Mouse (Mus musculus) forebrain, embryonic 11.5 days (tissue): ENCODE results near the gene Capns1. TPM values are rescaled to one million over a fixed set of nuclear protein-coding genes. Genes with fewer than 3 reads are reported as not detected.
A peak's percentile ranks its signal among the peaks of the same experiment; 100 is the strongest.
"Not testable (repeated sequence)": the region's sequence is repeated elsewhere in the genome, so short reads cannot be mapped to it uniquely, and the experiment has no call there.

Experiments
- ATAC-seq: fragments of 200-750 bp; cut with Nextera tagmentation; replicated peaks from 2 replicates; pipeline ENCODE4 v1.8.0; 2017; ENCODE audit warnings: moderate TSS enrichment; ENCODE audit not compliant: low FRiP score
- DNase-seq: peaks from one replicate; pipeline ENCODE4 v3.0.0-alpha.2; 2017; ENCODE audit warnings: low spot score
- H3K27ac ChIP-seq: fragments of 300-500 bp; sonication (generic); 2 replicates; pipeline ENCODE4 v1.5.1; 2014; ENCODE audit warnings: low read depth, low read length
- H3K27me3 ChIP-seq: fragments of 300-500 bp; sonication (generic); 2 replicates; pipeline ENCODE4 v1.6.1; 2014; ENCODE audit warnings: mild to moderate bottlenecking, low read length, mixed read lengths; ENCODE audit not compliant: control insufficient read depth, insufficient read depth
- H3K36me3 ChIP-seq: fragments of 300-500 bp; sonication (generic); 2 replicates; pipeline ENCODE4 v1.6.1; 2014; ENCODE audit warnings: mild to moderate bottlenecking, low read length, moderate library complexity, mixed read lengths; ENCODE audit not compliant: control insufficient read depth, insufficient read depth
- H3K4me1 ChIP-seq: fragments of 300-500 bp; sonication (generic); replicated peaks from 2 replicates; pipeline ENCODE4 v1.6.1; 2014; ENCODE audit warnings: low read length, mixed read lengths; ENCODE audit not compliant: control insufficient read depth, insufficient read depth
- H3K4me2 ChIP-seq: fragments of 300-500 bp; sonication (generic); 2 replicates; pipeline ENCODE4 v1.6.1; 2014; ENCODE audit warnings: low read depth, mild to moderate bottlenecking, low read length, moderate library complexity, mixed read lengths; ENCODE audit not compliant: severe bottlenecking
- H3K4me3 ChIP-seq: fragments of 300-500 bp; sonication (generic); 2 replicates; pipeline ENCODE4 v1.5.1; 2014; ENCODE audit warnings: low read depth, low read length
- H3K9ac ChIP-seq: fragments of 300-500 bp; sonication (generic); 2 replicates; pipeline ENCODE4 v1.6.1; 2014; ENCODE audit warnings: low read length
- H3K9me3 ChIP-seq: fragments of 300-500 bp; sonication (generic); 2 replicates; pipeline ENCODE4 v1.6.1; 2016; ENCODE audit warnings: low read length, mixed read lengths; ENCODE audit not compliant: control insufficient read depth
- WGBS: fragments of 180-500 bp; shearing (Covaris S2); extraction: QIAGEN DNeasy Blood & Tissue Kit; methylation state at CpG from one replicate; pipeline ENCODE4 v1.1.7; 2014; 5-methylcytosine and 5-hydroxymethylcytosine counted together
- polyA plus RNA-seq: library from polyadenylated mRNA; unstranded; fragments of >200 nt; fragmentation: Nextera tagmentation; extraction: Ambion mirVana; gene quantifications from 2 replicates; pipeline ENCODE4 v1.2.1, GENCODE M21; 2014

The Capns1 gene
- polyA plus RNA-seq: 39.7 and 47.7 TPM in 2 replicates

DNA sequence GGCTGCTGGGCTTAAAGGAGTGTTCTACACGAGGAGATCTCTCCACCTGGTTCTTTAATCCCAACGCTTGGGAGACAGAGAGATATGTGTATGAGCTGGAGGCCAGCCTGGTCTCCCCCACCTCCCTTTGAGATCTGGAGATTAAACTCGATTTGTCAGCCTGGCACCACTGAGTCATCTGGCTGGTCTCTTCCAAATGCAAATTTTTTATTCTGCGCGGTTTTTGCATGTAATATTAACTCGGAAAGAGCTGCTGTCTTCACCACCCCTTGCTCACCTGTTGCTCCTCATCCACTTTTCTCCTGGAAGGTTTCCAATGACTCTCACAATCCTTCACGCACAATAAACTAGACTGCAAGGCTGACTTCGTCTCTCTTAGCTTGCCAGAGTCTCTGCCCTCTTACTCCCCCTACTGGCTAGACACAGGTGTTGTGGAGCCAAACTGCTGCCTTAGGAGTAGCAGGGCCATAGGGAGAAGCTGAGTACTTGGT lies at the start of gene Capns1:
Gene Capns1, minus strand, starts transcription at position 331 of the 491 bp plus-strand sequence.
- DNase-seq: peak; percentile 80
- Histone ChIP-seq H3K4me3 (no peak within 1 kb of the TSS), H3K27me3 (no peaks in the 10 kb centered on the region), H3K9me3 (no peaks in the 10 kb centered on the region), H3K36me3 (no peaks in the 10 kb centered on the region), H3K4me2 (no peak within 1 kb of the TSS), H3K27ac (no peak within 1 kb of the TSS), H3K4me1 (no peaks in the 10 kb centered on the region; the same call in 1 of the 2 replicates), H3K9ac (no peak within 1 kb of the TSS)
- 10% methylated on average over 8 of the region's 8 CpGs for WGBS
- no peak; the same call in 1 of the 2 replicates for ATAC-seq

DNA sequence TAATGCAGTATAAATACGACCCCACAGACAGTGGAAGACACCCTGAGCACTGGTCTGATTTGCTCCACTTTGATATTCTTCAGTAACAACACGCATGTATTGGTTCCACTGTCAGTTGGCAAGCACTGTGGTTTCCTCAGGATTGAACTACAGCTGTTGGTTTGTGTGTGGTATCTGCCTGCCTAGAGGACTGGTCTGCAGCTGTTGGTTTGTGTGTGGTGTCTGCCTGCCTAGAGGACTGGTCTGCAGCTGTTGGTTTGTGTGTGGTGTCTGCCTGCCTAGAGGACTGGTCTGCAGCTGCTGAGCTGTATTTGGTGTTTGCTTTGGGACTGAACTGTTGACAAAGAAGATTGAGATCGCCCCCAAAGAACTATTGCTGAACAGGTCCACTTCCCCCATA lies 38.8 kb upstream of the Capns1 start:
- not testable (repeated sequence) for H3K9ac ChIP-seq, H3K4me3 ChIP-seq, DNase-seq, H3K9me3 ChIP-seq, H3K27ac ChIP-seq, H3K27me3 ChIP-seq, H3K4me2 ChIP-seq, H3K36me3 ChIP-seq, ATAC-seq, H3K4me1 ChIP-seq
- WGBS: 87% methylated on average over 3 of the region's 3 CpGs

DNA sequence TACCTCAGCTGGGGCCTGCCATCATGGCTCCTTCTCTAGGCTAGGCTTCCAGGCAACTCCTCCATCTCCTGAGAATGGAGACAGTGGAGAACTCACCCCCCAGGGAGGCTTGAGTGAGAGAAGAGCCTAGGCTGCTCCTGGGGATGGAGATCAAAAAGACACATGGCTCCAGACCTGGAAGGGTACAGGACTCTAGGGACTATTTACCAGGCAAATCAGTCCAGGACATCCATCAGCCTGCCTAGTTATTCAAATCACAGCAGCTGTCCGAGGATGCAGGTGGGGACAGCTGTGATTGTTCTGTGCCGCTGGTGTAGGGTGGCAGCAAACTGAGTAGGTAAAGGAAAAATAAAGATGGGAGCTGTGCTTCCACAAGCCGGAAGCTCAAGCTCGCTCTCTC lies 37.0 kb upstream of the Capns1 start, which contains the start of gene Ovol3:
Gene Ovol3, minus strand, starts transcription at position 101 of the 400 bp plus-strand sequence.
- WGBS: 93% methylated on average over 4 of the region's 4 CpGs
- Histone ChIP-seq H3K4me2 (no peak within 1 kb of the TSS), H3K4me3 (no peak within 1 kb of the TSS)

DNA sequence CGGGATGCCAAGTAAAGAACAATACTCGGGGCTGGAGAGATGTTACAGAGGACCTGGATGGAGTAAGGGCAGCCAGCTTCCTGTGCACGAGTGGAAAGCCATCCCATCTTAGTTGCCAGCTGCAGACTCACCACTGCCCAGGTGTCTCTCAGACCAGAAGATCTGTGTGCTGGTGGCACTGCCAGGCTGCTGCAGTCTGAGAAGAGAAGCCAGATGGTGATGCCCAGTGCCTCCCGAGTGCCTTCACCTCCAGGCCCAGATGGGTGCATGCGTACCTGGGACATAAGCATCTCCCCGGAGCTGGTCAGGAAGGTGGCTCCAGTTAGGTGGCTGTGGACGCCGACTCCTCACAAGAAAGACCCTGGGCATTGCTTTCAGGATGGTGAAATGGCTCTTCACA lies 36.5 kb upstream of the Capns1 start:
- Histone ChIP-seq H3K4me3 (no peak overlapping the region), H3K27me3 (no peaks in the 10 kb centered on the region), H3K27ac (no peak overlapping the region), H3K9ac (no peak overlapping the region), H3K9me3 (no peaks in the 10 kb centered on the region), H3K4me1 (peaks cover 5% of the 10 kb centered on the region), H3K4me2 (no peak overlapping the region), H3K36me3 (no peaks in the 10 kb centered on the region; the same call in 1 of the 2 replicates)
- 92% methylated on average over 8 of the region's 8 CpGs for WGBS
- no peak for DNase-seq
- ATAC-seq: no peak

More for the DNA sequence above, 37.0 kb upstream of the Capns1 start, which contains the start of gene Ovol3:
- Histone ChIP-seq H3K4me1 (peaks cover 5% of the 10 kb centered on the region), H3K9me3 (no peaks in the 10 kb centered on the region), H3K9ac (no peak within 1 kb of the TSS), H3K27ac (no peak within 1 kb of the TSS), H3K36me3 (no peaks in the 10 kb centered on the region; the same call in 1 of the 2 replicates), H3K27me3 (no peaks in the 10 kb centered on the region)
- ATAC-seq (no peak), DNase-seq (no peak)

DNA sequence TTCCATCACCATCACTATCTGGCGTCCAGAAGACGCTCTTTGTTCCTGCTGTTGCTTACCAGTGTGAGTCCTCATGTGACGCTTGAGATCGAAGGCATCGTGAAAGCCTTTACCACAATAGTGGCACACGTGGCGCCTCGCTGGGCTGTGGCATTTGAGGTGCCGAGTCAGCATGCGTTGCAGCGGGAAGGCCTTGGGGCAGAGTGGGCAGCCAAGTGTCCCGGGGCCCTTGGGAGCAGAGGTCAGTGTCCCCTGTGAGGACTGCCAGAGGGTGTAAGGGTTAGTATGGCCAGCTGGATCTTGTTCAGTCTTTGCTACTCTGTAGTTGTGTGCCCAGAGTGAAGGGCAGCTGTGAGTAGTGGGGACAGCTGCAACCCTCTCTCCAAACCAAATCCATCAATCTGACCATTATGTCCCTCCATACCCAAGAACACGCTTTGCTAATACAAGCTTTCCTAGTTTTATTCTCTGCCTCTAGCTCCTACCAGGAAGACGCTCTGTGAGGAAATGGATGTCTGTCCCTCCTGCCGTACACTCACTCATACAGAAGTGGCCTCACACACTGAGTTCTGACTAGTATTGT lies 35.8 kb upstream of the Capns1 start:
- no peaks in the 10 kb centered on the region for H3K9me3 ChIP-seq
- 93% methylated on average over 15 of the region's 15 CpGs for WGBS
- no peak overlapping the region for H3K4me2 ChIP-seq
- no peaks in the 10 kb centered on the region; the same call in 1 of the 2 replicates for H3K36me3 ChIP-seq
- H3K27ac ChIP-seq: no peak overlapping the region
- H3K27me3 ChIP-seq: no peaks in the 10 kb centered on the region
- ATAC-seq (no peak), DNase-seq (no peak)
- no peak overlapping the region for H3K9ac ChIP-seq
- peaks cover 5% of the 10 kb centered on the region for H3K4me1 ChIP-seq
- no peak overlapping the region for H3K4me3 ChIP-seq

DNA sequence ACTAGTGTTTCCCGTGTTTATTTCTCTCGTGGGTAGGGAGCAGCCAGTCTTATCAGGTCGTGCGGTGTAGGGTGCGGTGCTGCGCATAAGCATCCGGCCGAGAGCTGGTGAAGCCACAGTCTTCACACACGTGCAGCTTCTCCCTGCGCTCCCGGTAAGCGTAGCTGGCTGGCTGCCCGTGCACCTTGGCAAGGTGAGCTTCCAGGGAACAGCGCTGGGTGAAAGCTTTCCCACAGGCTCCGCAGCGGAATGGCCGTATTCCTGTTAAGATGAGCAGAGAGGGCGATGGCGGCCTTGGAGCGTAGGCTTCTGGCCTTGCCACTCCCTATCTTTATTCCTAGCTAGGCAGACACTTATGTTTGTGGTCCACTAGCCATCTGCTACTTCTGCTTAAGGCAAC lies 34.8 kb upstream of the Capns1 start:
- no peak overlapping the region for H3K9ac ChIP-seq
- no peak for ATAC-seq
- H3K27ac ChIP-seq: no peak overlapping the region

DNA sequence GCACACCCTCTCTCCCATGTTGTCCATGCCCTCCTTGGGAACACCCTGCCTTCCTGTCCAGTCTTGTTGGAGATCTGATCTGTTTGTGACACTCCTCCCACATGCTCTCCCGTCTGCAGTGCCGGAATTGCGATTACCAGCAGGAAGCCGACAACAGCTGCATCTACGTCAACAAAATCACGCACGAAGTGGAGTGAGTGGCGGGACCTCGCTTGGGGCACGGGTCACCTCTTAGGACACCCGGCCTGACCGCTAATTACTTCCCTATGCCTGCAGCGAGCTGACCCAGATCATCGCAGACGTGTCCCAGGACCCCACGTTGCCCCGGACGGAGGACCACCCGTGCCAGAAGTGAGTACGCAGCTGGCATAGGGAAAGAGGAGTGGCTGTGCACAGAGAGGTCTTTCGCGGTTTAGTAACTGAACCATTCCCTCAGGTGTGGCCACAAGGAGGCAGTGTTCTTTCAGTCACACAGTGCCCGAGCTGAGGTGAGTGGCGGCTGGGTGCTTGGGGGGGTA lies 34.1 kb upstream of the Capns1 start:
- ATAC-seq: peak; percentile 28

More for the DNA sequence above, 34.8 kb upstream of the Capns1 start:
- Histone ChIP-seq H3K36me3 (no peaks in the 10 kb centered on the region; the same call in 1 of the 2 replicates), H3K4me3 (no peak overlapping the region), H3K9me3 (no peaks in the 10 kb centered on the region), H3K4me2 (peak overlapping the region; percentile 64; the same call in 1 of the 2 replicates), H3K27me3 (no peaks in the 10 kb centered on the region), H3K4me1 (peaks cover 5% of the 10 kb centered on the region)
- WGBS: 92% methylated on average over 20 of the region's 20 CpGs
- no peak for DNase-seq

DNA sequence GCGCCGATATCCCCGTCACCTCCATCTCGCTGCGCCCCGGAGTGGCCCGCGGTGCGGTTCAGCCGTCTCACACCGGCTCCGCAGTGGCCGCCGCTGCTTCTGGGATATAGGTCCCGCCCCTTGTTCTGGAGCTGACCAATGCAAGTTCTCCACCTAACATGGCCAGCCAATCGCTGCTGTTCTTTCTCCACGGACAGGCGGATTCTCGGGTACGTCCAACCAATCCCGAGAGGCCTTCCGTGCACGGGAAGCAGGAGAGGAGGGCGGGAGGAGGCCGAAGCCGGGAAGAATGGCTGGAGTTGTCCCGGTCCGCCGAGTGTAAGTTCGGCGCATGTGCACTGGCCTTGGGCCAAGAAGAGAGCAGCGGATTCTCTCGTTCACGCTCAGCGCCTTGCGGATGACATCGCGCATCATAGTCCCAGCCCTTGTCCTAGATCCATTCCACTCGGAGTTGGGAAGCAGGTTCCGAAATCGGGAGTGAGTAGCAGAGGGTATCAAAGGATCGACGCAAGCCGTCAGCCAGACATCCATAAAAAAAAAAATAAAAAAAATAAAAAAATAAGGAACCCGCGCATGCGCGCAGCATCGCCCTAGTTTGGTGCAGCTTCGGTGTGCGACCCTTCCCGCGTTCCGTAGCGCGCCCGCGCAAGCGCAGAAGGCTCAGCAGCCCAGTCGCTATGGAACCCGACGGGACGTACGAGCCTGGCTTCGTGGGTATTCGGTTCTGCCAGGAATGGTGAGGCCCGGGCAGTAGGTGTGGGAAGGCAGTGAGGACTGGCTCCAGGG lies 33.3 kb upstream of the Capns1 start, which contains the start of the genes Polr2i and Tbcb:
Gene Polr2i, plus strand, starts transcription at position 280 of the 786 bp plus-strand sequence.
Gene Tbcb, minus strand, starts transcription at position 604 of the 786 bp plus-strand sequence.
- no peaks in the 10 kb centered on the region; the same call in 1 of the 2 replicates for H3K36me3 ChIP-seq
- peak; percentile 95 for ATAC-seq
- H3K9me3 ChIP-seq: no peaks in the 10 kb centered on the region
- H3K4me2 ChIP-seq: peak within 1 kb of the TSS; percentile 86
- peak within 1 kb of the TSS; percentile 78 for H3K9ac ChIP-seq
- peak; percentile 98 for DNase-seq
- peak within 1 kb of the TSS; percentile 79 for H3K4me3 ChIP-seq
- H3K4me1 ChIP-seq: peaks cover 5% of the 10 kb centered on the region
- peak within 1 kb of the TSS; percentile 96 for H3K27ac ChIP-seq
- no peaks in the 10 kb centered on the region for H3K27me3 ChIP-seq
- under 1% methylated on average over 67 of the region's 67 CpGs for WGBS

More for the DNA sequence above, 34.1 kb upstream of the Capns1 start:
- DNase-seq: peak; percentile 79
- H3K9me3 ChIP-seq: no peaks in the 10 kb centered on the region
- H3K4me2 ChIP-seq: peak overlapping the region; percentile 64
- WGBS: 6% methylated on average over 24 of the region's 24 CpGs
- H3K4me1 ChIP-seq: peaks cover 5% of the 10 kb centered on the region
- H3K27me3 ChIP-seq: no peaks in the 10 kb centered on the region
- H3K27ac ChIP-seq: peak overlapping the region; percentile 96; the same call in 1 of the 2 replicates
- peak overlapping the region; percentile 79 for H3K4me3 ChIP-seq
- H3K36me3 ChIP-seq: no peaks in the 10 kb centered on the region; the same call in 1 of the 2 replicates
- peak overlapping the region; percentile 78 for H3K9ac ChIP-seq
